20 mouse cellular contexts compared by ENCODE assay signal in the genomic region with DNA sequence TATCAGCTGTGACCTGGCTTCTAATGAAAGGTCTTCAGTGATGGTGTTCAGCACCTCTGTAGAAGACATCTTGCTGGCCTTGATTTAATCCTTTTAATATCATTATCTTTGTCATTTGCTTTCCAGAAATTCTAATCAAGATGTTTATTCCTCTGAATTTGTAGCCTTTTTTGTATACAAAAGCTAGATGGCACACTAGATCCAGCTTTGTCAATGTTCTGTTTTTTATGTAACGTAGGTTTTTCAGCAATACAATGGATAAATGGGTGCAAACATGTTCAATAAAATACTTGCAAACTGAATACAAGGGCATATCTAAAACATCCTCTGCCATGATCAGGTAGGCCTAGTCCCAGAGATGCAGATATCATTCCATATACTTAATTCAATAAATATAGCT.
DNase-seq lines count a peak whose midpoint lies in the region; ATAC-seq and TF ChIP-seq lines count a peak whose summit lies in the region.
"Had no signal": no experiment of that assay in that cellular context is flagged by ENCODE, and none has a peak within 500 bp of the region (broad histone marks: within the 10 kb centered on the region; RNA-seq: fewer than 3 reads in every experiment).

No protein-coding gene starts in this region.

- H3K36me3 ChIP-seq in kidney, adult 2 months (ENCODE audit: control insufficient read depth, insufficient read depth, low read length): no peaks in the 10 kb centered on the region
- no peaks in the 10 kb centered on the region for H3K36me3 ChIP-seq in liver, adult 2 months (ENCODE audit: control insufficient read depth, insufficient read depth, low read length)
- no peaks in the 10 kb centered on the region for H3K36me3 ChIP-seq in liver, postnatal 0 days (replicated peaks; ENCODE audit: insufficient read depth, low read length)
- no peaks in the 10 kb centered on the region for H3K36me3 ChIP-seq in splenic B cell, adult 2 months (ENCODE audit: control insufficient read depth, insufficient read depth, low read length, poor library complexity, severe bottlenecking)
- H3K36me3 ChIP-seq: embryonic facial prominence, embryonic 10.5 days; heart, embryonic 15.5 days; limb, embryonic 13.5 days; liver, embryonic 15.5 days had no signal

- no peak overlapping the region for H3K27ac ChIP-seq in kidney, adult 2 months (ENCODE audit: insufficient read depth, low read depth, low read length)
- H3K27ac ChIP-seq in liver, adult 2 months (replicated peaks; ENCODE audit: insufficient read depth, low read depth, low read length): no peak overlapping the region
- H3K27ac ChIP-seq in liver, postnatal 0 days (ENCODE audit: low read depth): no peak overlapping the region
- H3K27ac ChIP-seq: embryonic facial prominence, embryonic 10.5 days; heart, embryonic 15.5 days; limb, embryonic 13.5 days; liver, embryonic 15.5 days had no signal

- no peak overlapping the region for H3K4me2 ChIP-seq in liver, postnatal 0 days (ENCODE audit: low read depth, low read length)
- H3K4me2 ChIP-seq: heart, embryonic 15.5 days; limb, embryonic 13.5 days; liver, embryonic 15.5 days had no signal

- no peak for ATAC-seq in liver, postnatal 0 days
- ATAC-seq: forebrain, embryonic 14.5 days; inflammation-experienced regulatory T-cells, adult 6 months; Patski had no signal

- no peaks in the 10 kb centered on the region for H3K4me1 ChIP-seq in kidney, adult 2 months (ENCODE audit: control insufficient read depth, insufficient read depth, low read length)
- H3K4me1 ChIP-seq in liver, adult 2 months (ENCODE audit: control insufficient read depth, insufficient read depth, low read length): no peaks in the 10 kb centered on the region
- no peaks in the 10 kb centered on the region for H3K4me1 ChIP-seq in liver, postnatal 0 days (ENCODE audit: insufficient read depth)
- H3K4me1 ChIP-seq: embryonic facial prominence, embryonic 10.5 days; heart, embryonic 15.5 days; limb, embryonic 13.5 days; liver, embryonic 15.5 days had no signal

- H3K79me2 ChIP-seq in liver, adult 2 months (ENCODE audit: control insufficient read depth, insufficient read depth, low read length): no peaks in the 10 kb centered on the region

- no peaks in the 10 kb centered on the region for H3K27me3 ChIP-seq in kidney, adult 2 months (replicated peaks; ENCODE audit: control insufficient read depth, insufficient read depth, low read length)
- no peaks in the 10 kb centered on the region for H3K27me3 ChIP-seq in liver, adult 2 months (ENCODE audit: control insufficient read depth, insufficient read depth, low read length)
- no peaks in the 10 kb centered on the region for H3K27me3 ChIP-seq in liver, postnatal 0 days (ENCODE audit: insufficient read depth, low read length)
- H3K27me3 ChIP-seq in splenic B cell, adult 2 months (ENCODE audit: control insufficient read depth, insufficient read depth, low read length, poor library complexity, severe bottlenecking): no peaks in the 10 kb centered on the region
- H3K27me3 ChIP-seq: heart, embryonic 15.5 days; limb, embryonic 13.5 days; liver, embryonic 15.5 days; Patski had no signal

- no peak overlapping the region for H3K9ac ChIP-seq in liver, adult 2 months (ENCODE audit: low read depth, low read length)
- no peak overlapping the region for H3K9ac ChIP-seq in liver, postnatal 0 days (replicated peaks)
- H3K9ac ChIP-seq: heart, embryonic 15.5 days; limb, embryonic 13.5 days; liver, embryonic 15.5 days had no signal

- TF ChIP-seq EP300 in liver, postnatal 0 days (IDR thresholded peaks at IDR 0.05; ENCODE audit: low read depth): no peak

- WGBS in kidney, adult 2 months: 33% methylated on average over 1 of the region's 1 CpGs
- 36% methylated on average over 1 of the region's 1 CpGs for WGBS in liver, adult 2 months
- 61% methylated on average over 1 of the region's 1 CpGs for WGBS in liver, postnatal 0 days (ENCODE audit: insufficient replicate concordance)

- H3K4me3 ChIP-seq in kidney, adult 2 months (ENCODE audit: insufficient read depth, low read depth, low read length): no peak overlapping the region
- no peak overlapping the region for H3K4me3 ChIP-seq in liver, adult 2 months (ENCODE audit: insufficient read depth, low read depth, low read length)
- H3K4me3 ChIP-seq in liver, postnatal 0 days (ENCODE audit: low read depth, low read length): no peak overlapping the region
- H3K4me3 ChIP-seq: embryonic facial prominence, embryonic 10.5 days; heart, embryonic 15.5 days; limb, embryonic 13.5 days; liver, embryonic 15.5 days had no signal

- peak; percentile 19 for DNase-seq in kidney, adult 2 months
- DNase-seq in kidney, adult 18-20 months: no peak
- peak; percentile 26 for DNase-seq in liver, adult 2 months (ENCODE audit: extremely low read depth, low read depth, low spot score)
- no peak for DNase-seq in liver, postnatal 0 days
- peak; percentile 34 for DNase-seq in NIH3T3 (ENCODE audit: low read depth)
- DNase-seq in splenic B cell, adult 2 months (ENCODE audit: low read depth, low spot score): peak; percentile 22
- DNase-seq in cerebellum, adult 8-10 months: no peak
- DNase-seq in T-cell, adult 2 months (ENCODE audit: low spot score): no peak
- DNase-seq: cerebellum, postnatal 25 days; heart, adult 18-20 months; kidney, postnatal 25 days; right cerebral cortex, postnatal 4 days; thymus, adult 2 months had no signal

- no peak for TF ChIP-seq CTCF in kidney, adult 2 months (conservative IDR thresholded peaks at IDR 0.05; ENCODE audit: insufficient read depth, insufficient read length, low read depth, low read length)
- TF ChIP-seq CTCF in liver, adult 2 months (IDR thresholded peaks at IDR 0.05; ENCODE audit: low read depth, low read length): no peak
- no peak for TF ChIP-seq CTCF in liver, postnatal 0 days (IDR thresholded peaks at IDR 0.05; ENCODE audit: low read depth)

- TF ChIP-seq POLR2A in kidney, adult 2 months (IDR thresholded peaks at IDR 0.05; ENCODE audit: low read depth, low read length): no peak
- no peak for TF ChIP-seq POLR2A in liver, adult 2 months (IDR thresholded peaks at IDR 0.05; ENCODE audit: extremely low read depth, insufficient read depth, low read length)

- no peaks in the 10 kb centered on the region for H3K9me3 ChIP-seq in liver, postnatal 0 days (ENCODE audit: low read length)
- H3K9me3 ChIP-seq: embryonic facial prominence, embryonic 10.5 days; heart, embryonic 15.5 days; limb, embryonic 13.5 days; liver, embryonic 15.5 days had no signal

Comparison
In these comparisons a context has a peak if more than half of its experiments do, and no peak if none do; other contexts are left out.
1. DNase-seq: peak in kidney, adult 2 months (single experiment), liver, adult 2 months (single experiment), NIH3T3 (single experiment) and splenic B cell, adult 2 months (single experiment); none in kidney, adult 18-20 months (single experiment), liver, postnatal 0 days (single experiment), cerebellum, adult 8-10 months (single experiment) and T-cell, adult 2 months (single experiment).